Mouse (Mus musculus) midbrain, embryonic 16.5 days (tissue): ENCODE measurements around the gene Ptchd1. TPM values are rescaled to one million over a fixed set of nuclear protein-coding genes. Genes with fewer than 3 reads are reported as not detected.

Experiments
- ATAC-seq: fragments of 200-750 bp; cut with Nextera tagmentation; 2 replicates; pipeline ENCODE4 v1.8.0; 2017; ENCODE audit warnings: moderate TSS enrichment
- H3K27ac ChIP-seq: fragments of 300-500 bp; sonication (generic); 2 replicates; pipeline ENCODE4 v1.5.1; 2014; ENCODE audit warnings: mild to moderate bottlenecking, low read length, mixed read lengths
- H3K27me3 ChIP-seq: fragments of 300-500 bp; sonication (generic); 2 replicates; pipeline ENCODE4 v1.6.1; 2014; ENCODE audit warnings: low read depth, low read length, mixed read lengths; ENCODE audit not compliant: control insufficient read depth, insufficient read depth
- H3K36me3 ChIP-seq: fragments of 300-500 bp; sonication (generic); 2 replicates; pipeline ENCODE4 v1.6.1; 2014; ENCODE audit warnings: mild to moderate bottlenecking, low read length, moderate library complexity, mixed read lengths; ENCODE audit not compliant: control insufficient read depth, insufficient read depth
- H3K4me1 ChIP-seq: fragments of 300-500 bp; sonication (generic); 2 replicates; pipeline ENCODE4 v1.6.1; 2014; ENCODE audit warnings: mild to moderate bottlenecking, low read length, mixed read lengths; ENCODE audit not compliant: control insufficient read depth, insufficient read depth
- H3K4me2 ChIP-seq: fragments of 300-500 bp; sonication (generic); 2 replicates; pipeline ENCODE4 v1.6.1; 2014; ENCODE audit warnings: mild to moderate bottlenecking, low read length, mixed read lengths
- H3K4me3 ChIP-seq: fragments of 300-500 bp; sonication (generic); 2 replicates; pipeline ENCODE4 v1.5.1; 2014; ENCODE audit warnings: low read depth, mild to moderate bottlenecking, low read length, moderate library complexity, mixed read lengths
- H3K9ac ChIP-seq: fragments of 300-500 bp; sonication (generic); 2 replicates; pipeline ENCODE4 v1.6.1; 2014; ENCODE audit warnings: low read depth, low read length, mixed read lengths
- H3K9me3 ChIP-seq: fragments of 300-500 bp; sonication (generic); replicated peaks from 2 replicates; pipeline ENCODE4 v1.6.1; 2014; ENCODE audit warnings: mild to moderate bottlenecking, low read length, mixed read lengths; ENCODE audit not compliant: control insufficient read depth, poor library complexity, severe bottlenecking
- WGBS: fragments of 180-500 bp; shearing (Covaris S2); extraction: QIAGEN DNeasy Blood & Tissue Kit; methylation state at CpG from one replicate; pipeline ENCODE4 v1.1.7; 2014; 5-methylcytosine and 5-hydroxymethylcytosine counted together
- polyA plus RNA-seq: library from polyadenylated mRNA; unstranded; fragments of >200 nt; fragmentation: Nextera tagmentation; extraction: Ambion mirVana; gene quantifications from 2 replicates; pipeline ENCODE4 v1.2.1, GENCODE M21; 2015

Ptchd1 gene
- polyA plus RNA-seq, 1 experiment from 2014 or later = 10.9 TPM

GRCm38 (mm10) chrX:155601196-155601595, 22.4 kb downstream of the Ptchd1 start:
- H3K4me2 ChIP-seq = no peak overlapping the region
- H3K9ac ChIP-seq = no peak overlapping the region
- ATAC-seq = no peak
- WGBS = 94% methylated on average over 2 of the region's 2 CpGs
- H3K27me3 ChIP-seq = no peaks in the 10 kb centered on the region
- no peak overlapping the region for H3K4me3 ChIP-seq
- H3K4me1 ChIP-seq = no peaks in the 10 kb centered on the region
- H3K27ac ChIP-seq = no peak overlapping the region
- H3K9me3 ChIP-seq = no peaks in the 10 kb centered on the region
- no peaks in the 10 kb centered on the region for H3K36me3 ChIP-seq

- no peaks in the 10 kb centered on the region for H3K4me1 ChIP-seq
- no peak overlapping the region for H3K27ac ChIP-seq
- ATAC-seq = no peak
- no peaks in the 10 kb centered on the region for H3K27me3 ChIP-seq
- H3K4me3 ChIP-seq = no peak overlapping the region
- no peaks in the 10 kb centered on the region for H3K36me3 ChIP-seq
- no peak overlapping the region for H3K4me2 ChIP-seq
- no peaks in the 10 kb centered on the region for H3K9me3 ChIP-seq
- H3K9ac ChIP-seq = no peak overlapping the region
These were observed 27.2 kb downstream of the Ptchd1 start for GRCm38 (mm10) chrX:155596390-155596789.

- Histone ChIP-seq H3K27ac (no peak overlapping the region), H3K9ac (no peak overlapping the region), H3K4me3 (no peak overlapping the region), H3K36me3 (no peaks in the 10 kb centered on the region), H3K4me2 (no peak overlapping the region), H3K9me3 (no peaks in the 10 kb centered on the region), H3K4me1 (no peaks in the 10 kb centered on the region), H3K27me3 (no peaks in the 10 kb centered on the region)
- no peak for ATAC-seq
- 54% methylated on average over 1 of the region's 1 CpGs for WGBS
These were observed 28.9 kb downstream of the Ptchd1 start for GRCm38 (mm10) chrX:155594685-155595084.

GRCm38 (mm10) chrX:155592467-155592866, 31.1 kb downstream of the Ptchd1 start:
- Histone ChIP-seq H3K27me3 (no peaks in the 10 kb centered on the region), H3K9me3 (no peaks in the 10 kb centered on the region), H3K27ac (no peak overlapping the region), H3K4me1 (no peaks in the 10 kb centered on the region), H3K4me2 (no peak overlapping the region), H3K9ac (no peak overlapping the region), H3K36me3 (no peaks in the 10 kb centered on the region), H3K4me3 (no peak overlapping the region)
- WGBS = 76% methylated on average over 2 of the region's 2 CpGs
- no peak for ATAC-seq

- Histone ChIP-seq H3K9ac (no peak overlapping the region), H3K4me2 (no peak overlapping the region), H3K4me3 (no peak overlapping the region), H3K27ac (no peak overlapping the region), H3K27me3 (no peaks in the 10 kb centered on the region), H3K36me3 (no peaks in the 10 kb centered on the region), H3K4me1 (no peaks in the 10 kb centered on the region), H3K9me3 (no peaks in the 10 kb centered on the region)
- 65% methylated on average over 3 of the region's 3 CpGs for WGBS
- ATAC-seq = no peak
These were observed 32.1 kb downstream of the Ptchd1 start for GRCm38 (mm10) chrX:155591490-155591889.

- no peaks in the 10 kb centered on the region for H3K27me3 ChIP-seq
- ATAC-seq = no peak
- no peak overlapping the region for H3K4me2 ChIP-seq
- WGBS = 88% methylated on average over 2 of the region's 2 CpGs
- 0 out of 2 replicates have a peak, but pooled peaks cover 3% of the 10 kb centered on the region for H3K36me3 ChIP-seq
- no peak overlapping the region for H3K4me3 ChIP-seq
- no peak overlapping the region for H3K27ac ChIP-seq
- no peaks in the 10 kb centered on the region for H3K9me3 ChIP-seq
- no peak overlapping the region for H3K9ac ChIP-seq
- H3K4me1 ChIP-seq = no peaks in the 10 kb centered on the region
These were observed 39.0 kb downstream of the Ptchd1 start for GRCm38 (mm10) chrX:155584586-155584985.

GRCm38 (mm10) chrX:155579791-155580190, 43.8 kb downstream of the Ptchd1 start:
- no peaks in the 10 kb centered on the region for H3K36me3 ChIP-seq
- H3K27ac ChIP-seq = no peak overlapping the region
- no peak for ATAC-seq
- no peak overlapping the region for H3K4me3 ChIP-seq
- H3K27me3 ChIP-seq = no peaks in the 10 kb centered on the region
- no peak overlapping the region for H3K9ac ChIP-seq
- no peaks in the 10 kb centered on the region for H3K4me1 ChIP-seq
- no peak overlapping the region for H3K4me2 ChIP-seq
- H3K9me3 ChIP-seq = no peaks in the 10 kb centered on the region; the same call in 1 of the 2 replicates

GRCm38 (mm10) chrX:155572396-155572795, 51.2 kb downstream of the Ptchd1 start:
- no peak for ATAC-seq
- Histone ChIP-seq H3K4me3 (no peak overlapping the region), H3K9ac (no peak overlapping the region), H3K27ac (no peak overlapping the region), H3K4me1 (no peaks in the 10 kb centered on the region), H3K9me3 (no peaks in the 10 kb centered on the region; the same call in 1 of the 2 replicates), H3K27me3 (no peaks in the 10 kb centered on the region), H3K36me3 (no peaks in the 10 kb centered on the region), H3K4me2 (no peak overlapping the region)

GRCm38 (mm10) chrX:155543780-155544179, 79.8 kb downstream of the Ptchd1 start:
- Histone ChIP-seq H3K4me1 (no peaks in the 10 kb centered on the region), H3K9ac (no peak overlapping the region), H3K27me3 (no peaks in the 10 kb centered on the region), H3K4me2 (no peak overlapping the region), H3K4me3 (no peak overlapping the region), H3K36me3 (no peaks in the 10 kb centered on the region), H3K27ac (no peak overlapping the region), H3K9me3 (no peaks in the 10 kb centered on the region)
- no peak for ATAC-seq
